Mouse (Mus musculus): ENCODE measurements around the gene Slx1b. TPM values are rescaled to one million over a fixed set of nuclear protein-coding genes. Genes with fewer than 3 reads are reported as not detected.

Slx1b gene
- total RNA-seq, 1 experiment = 22.3 TPM

DNA sequence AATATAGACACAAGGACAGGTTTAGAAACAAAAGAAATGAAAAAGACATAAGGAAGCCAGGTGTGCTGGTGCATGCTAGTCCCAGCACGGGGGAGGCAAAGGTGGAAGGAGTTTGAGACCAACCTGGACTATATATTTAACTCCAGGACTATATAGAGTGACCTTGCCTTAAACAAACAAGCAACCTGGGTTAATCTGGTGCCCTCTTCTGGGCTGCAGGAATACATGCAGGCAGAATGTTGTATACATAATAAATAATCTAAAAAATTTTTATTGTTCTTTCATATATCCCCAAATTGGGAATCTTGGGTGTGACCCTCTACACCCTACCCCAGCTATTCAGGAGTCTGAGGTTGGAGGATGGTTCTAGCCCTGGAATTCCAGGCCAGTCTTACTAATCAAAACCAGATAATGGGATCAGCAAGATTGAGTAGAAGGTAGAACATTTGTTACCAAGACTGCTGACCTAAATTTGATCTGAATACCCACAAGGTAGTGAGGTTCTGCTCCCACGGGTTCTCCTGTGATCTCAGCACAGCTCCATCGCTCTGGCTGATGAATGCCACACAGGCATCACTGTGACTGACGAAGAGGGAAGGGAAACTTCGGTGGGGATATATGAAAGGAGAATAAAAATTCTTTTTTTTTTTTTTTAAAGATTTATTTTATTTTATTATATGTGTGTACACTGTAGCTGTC is 52.9 kb downstream of the Slx1b start:
- TF ChIP-seq HCFC1 (IDR thresholded peaks at IDR 0.05; ENCODE audit: borderline replicate concordance, insufficient read depth, low read length) = no peak
- no peak for TF ChIP-seq ZC3H11A (IDR thresholded peaks at IDR 0.05; ENCODE audit: borderline replicate concordance, low read depth, low read length)
- TF ChIP-seq MAFK (IDR thresholded peaks at IDR 0.05; ENCODE audit: insufficient read depth, low read depth, low read length) = no peak
- in situ Hi-C loops (cut with MboI; ENCODE audit: low sequenced_read_pairs in 2 of 2, unreplicated experiment in 2 of 2) = no loop called here
- H3K9me3 ChIP-seq (ENCODE audit: control insufficient read depth, insufficient read depth, low read depth, low read length) = no peaks in the 10 kb centered on the region
- H3K36me3 ChIP-seq (ENCODE audit: control insufficient read depth, insufficient read depth, low read length, poor library complexity, severe bottlenecking) = no peaks in the 10 kb centered on the region
- no peak overlapping the region for H3K4me3 ChIP-seq (ENCODE audit: insufficient read depth in 1 of 2, low read depth in 1 of 2, low read length in 2 of 2, poor library complexity in 1 of 2, severe bottlenecking in 1 of 2)
- no peak for DNase-seq (ENCODE audit: low read depth, low spot score)
- no peak overlapping the region for H3K9ac ChIP-seq (ENCODE audit: insufficient read depth, low read depth, low read length, poor library complexity, severe bottlenecking)
- no peak overlapping the region for H3K27ac ChIP-seq (ENCODE audit: insufficient read depth, low read depth, low read length, poor library complexity, severe bottlenecking)
- peaks cover 2 to 16% of the 10 kb centered on the region in 2 experiments; a peak in 2 of 4 replicates for H3K4me1 ChIP-seq (ENCODE audit: control insufficient read depth in 2 of 2, insufficient read depth in 2 of 2, low read length in 2 of 2, poor library complexity in 1 of 2)

Other genes with a start within 250 kb of the Slx1b start
- gene Atp2a1, start 232.7 kb downstream of the Slx1b start, total RNA-seq (2012; rRNA removed) = 0.11 and 0.27 TPM in 2 replicates
- 20.3 and 22.5 TPM in 2 replicates for gene Sh2b1, start 220.4 kb downstream of the Slx1b start, total RNA-seq (2012; rRNA removed)
- gene Tufm, start 208.4 kb downstream of the Slx1b start, total RNA-seq (2012; rRNA removed) = 125 and 133 TPM in 2 replicates
- gene Atxn2l, start 192.3 kb downstream of the Slx1b start, total RNA-seq (2012; rRNA removed) = 72.3 and 80.1 TPM in 2 replicates
- gene Eif3c, start 129.4 kb downstream of the Slx1b start, total RNA-seq (2012; rRNA removed) = 257 and 289 TPM in 2 replicates
- 2.3 and 2.6 TPM in 2 replicates for gene Apobr, start 110.8 kb downstream of the Slx1b start, total RNA-seq (2012; rRNA removed)
- gene Cln3, start 110.0 kb downstream of the Slx1b start, total RNA-seq (2012; rRNA removed) = 35.1 and 61.6 TPM in 2 replicates
- not detected in 2 replicates for gene Il27, start 100.8 kb downstream of the Slx1b start, total RNA-seq (2012; rRNA removed)
- gene Nupr1, start 64.9 kb downstream of the Slx1b start, total RNA-seq (2012; rRNA removed) = 16.4 and 20.4 TPM in 2 replicates
- 35.8 and 55.3 TPM in 2 replicates for gene Sgf29, start 46.5 kb downstream of the Slx1b start, total RNA-seq (2012; rRNA removed)
- 0.22 TPM in 1 of 2 replicates, not detected in the other for gene Sult1a1, start 19.4 kb downstream of the Slx1b start, total RNA-seq (2012; rRNA removed)
- 187 and 246 TPM in 2 replicates for gene Bola2, start 383 bp downstream of the Slx1b start, total RNA-seq (2012; rRNA removed)
- 4.1 and 10.3 TPM in 2 replicates for gene Coro1a, start 12.0 kb upstream of the Slx1b start, total RNA-seq (2012; rRNA removed)
- 31.1 and 42.1 TPM in 2 replicates for gene Mapk3, start 63.8 kb upstream of the Slx1b start, total RNA-seq (2012; rRNA removed)
- gene Gdpd3, start 70.5 kb upstream of the Slx1b start, total RNA-seq (2012; rRNA removed) = 4.0 and 5.9 TPM in 2 replicates
- gene Ypel3, start 81.2 kb upstream of the Slx1b start, total RNA-seq (2012; rRNA removed) = 19.4 and 20.8 TPM in 2 replicates
- gene Tbx6, start 85.7 kb upstream of the Slx1b start, total RNA-seq (2012; rRNA removed) = 0.89 and 1.7 TPM in 2 replicates
- 260 and 291 TPM in 2 replicates for gene Ppp4c, start 96.7 kb upstream of the Slx1b start, total RNA-seq (2012; rRNA removed)
- 1.9 and 2.5 TPM in 2 replicates for gene Fam57b, start 101.9 kb upstream of the Slx1b start, total RNA-seq (2012; rRNA removed)
- not detected in 2 replicates for gene 4930451I11Rik, start 135.9 kb upstream of the Slx1b start, total RNA-seq (2012; rRNA removed)
- gene Doc2a, start 151.6 kb upstream of the Slx1b start, total RNA-seq (2012; rRNA removed) = 5.5 and 7.7 TPM in 2 replicates
- gene Hirip3, start 166.2 kb upstream of the Slx1b start, total RNA-seq (2012; rRNA removed) = 99.7 and 111 TPM in 2 replicates
- 68.7 and 78.7 TPM in 2 replicates for gene Ino80e, start 166.6 kb upstream of the Slx1b start, total RNA-seq (2012; rRNA removed)
- gene Taok2, start 188.9 kb upstream of the Slx1b start, total RNA-seq (2012; rRNA removed) = 42.3 and 57.2 TPM in 2 replicates
- gene Tmem219, start 227.1 kb upstream of the Slx1b start, total RNA-seq (2012; rRNA removed) = 14.7 and 25.6 TPM in 2 replicates
- 13.2 and 16.2 TPM in 2 replicates for gene Kctd13, start 233.1 kb upstream of the Slx1b start, total RNA-seq (2012; rRNA removed)

All from ES-E14 (cell line).